Comparison of ENCODE assay signal across 9 mouse cellular contexts in genomic region chr2:5614896-5615295, GRCm38 (mm10).
DNase-seq lines count a peak whose midpoint lies in the region; ATAC-seq and TF ChIP-seq lines count a peak whose summit lies in the region.
"Had no signal": no experiment of that assay in that cellular context is flagged by ENCODE, and none has a peak within 500 bp of the region (broad histone marks: within the 10 kb centered on the region; RNA-seq: fewer than 3 reads in every experiment).

No protein-coding gene starts in this region.

- peaks cover 70% of the 10 kb centered on the region for H3K4me1 ChIP-seq in G1E (ENCODE audit: insufficient read depth, low read depth, low read length)
- peaks cover 26% of the 10 kb centered on the region for H3K4me1 ChIP-seq in heart, embryonic 16.5 days (ENCODE audit: control insufficient read depth, insufficient read depth, low read length)
- peaks cover 45% of the 10 kb centered on the region for H3K4me1 ChIP-seq in liver, embryonic 12.5 days
- H3K4me1 ChIP-seq in stomach, embryonic 16.5 days (ENCODE audit: control insufficient read depth, insufficient read depth, low read length): peaks cover 37% of the 10 kb centered on the region

- no peaks in the 10 kb centered on the region for H3K9me3 ChIP-seq in G1E (replicated peaks)
- H3K9me3 ChIP-seq in heart, embryonic 16.5 days (replicated peaks; ENCODE audit: control insufficient read depth, low read length): no peaks in the 10 kb centered on the region
- no peaks in the 10 kb centered on the region for H3K9me3 ChIP-seq in liver, embryonic 12.5 days (replicated peaks)
- no peaks in the 10 kb centered on the region for H3K9me3 ChIP-seq in stomach, embryonic 16.5 days (replicated peaks; ENCODE audit: control insufficient read depth, low read length)
- H3K9me3 ChIP-seq: midbrain, embryonic 12.5 days had no signal

- peak overlapping the region; percentile 74; the same call in 1 of the 2 replicates for H3K27ac ChIP-seq in layer of hippocampus, adult 2 months
- peak overlapping the region; percentile 79; the same call in 1 of the 2 replicates for H3K27ac ChIP-seq in heart, embryonic 16.5 days (ENCODE audit: low read length)
- peak overlapping the region; percentile 42; the same call in 1 of the 2 replicates for H3K27ac ChIP-seq in liver, embryonic 12.5 days
- peak overlapping the region; percentile 88 for H3K27ac ChIP-seq in stomach, embryonic 16.5 days (ENCODE audit: low read length)

- ATAC-seq in G1E (ENCODE audit: extremely low read depth, insufficient number of reproducible peaks, low FRiP score, poor library complexity, severe bottlenecking): peak; percentile 87
- ATAC-seq in heart, embryonic 16.5 days (replicated peaks; ENCODE audit: extremely low read depth, insufficient read depth, low FRiP score): no peak
- ATAC-seq in liver, embryonic 12.5 days: peak; percentile 85
- ATAC-seq in stomach, embryonic 16.5 days (ENCODE audit: insufficient read depth, low FRiP score): no peak

- no peak overlapping the region for H3K4me2 ChIP-seq in heart, embryonic 16.5 days (ENCODE audit: low read depth, low read length)
- H3K4me2 ChIP-seq in liver, embryonic 12.5 days: peak overlapping the region; percentile 6; the same call in 1 of the 2 replicates
- H3K4me2 ChIP-seq in stomach, embryonic 16.5 days (ENCODE audit: low read depth, low read length): no peak overlapping the region
- H3K4me2 ChIP-seq: midbrain, embryonic 12.5 days had no signal

- WGBS in heart, embryonic 16.5 days: 71% methylated on average over 3 of the region's 3 CpGs
- WGBS in liver, embryonic 12.5 days (ENCODE audit: insufficient replicate concordance): 36% methylated on average over 3 of the region's 3 CpGs
- WGBS in stomach, embryonic 16.5 days: 55% methylated on average over 3 of the region's 3 CpGs

- H3K36me3 ChIP-seq in G1E (replicated peaks): no peaks in the 10 kb centered on the region
- no peaks in the 10 kb centered on the region for H3K36me3 ChIP-seq in heart, embryonic 16.5 days (ENCODE audit: control insufficient read depth, insufficient read depth)
- no peaks in the 10 kb centered on the region for H3K36me3 ChIP-seq in liver, embryonic 12.5 days
- H3K36me3 ChIP-seq in stomach, embryonic 16.5 days (ENCODE audit: control insufficient read depth, insufficient read depth, low read length): no peaks in the 10 kb centered on the region
- H3K36me3 ChIP-seq: midbrain, embryonic 12.5 days had no signal

- no peak for TF ChIP-seq CTCF in layer of hippocampus, adult 2 months (conservative IDR thresholded peaks at IDR 0.05)
- no peak for TF ChIP-seq CTCF in G1E (IDR thresholded peaks at IDR 0.05; ENCODE audit: low read depth, low read length)

- H3K27me3 ChIP-seq in G1E (ENCODE audit: insufficient read depth, low read length): no peaks in the 10 kb centered on the region
- no peaks in the 10 kb centered on the region for H3K27me3 ChIP-seq in heart, embryonic 16.5 days (ENCODE audit: control insufficient read depth, insufficient read depth, low read length)
- H3K27me3 ChIP-seq in liver, embryonic 12.5 days (replicated peaks): no peaks in the 10 kb centered on the region
- no peaks in the 10 kb centered on the region for H3K27me3 ChIP-seq in stomach, embryonic 16.5 days (ENCODE audit: control insufficient read depth, insufficient read depth, low read length)

- no peak overlapping the region for H3K4me3 ChIP-seq in layer of hippocampus, adult 2 months
- H3K4me3 ChIP-seq in G1E (ENCODE audit: low read depth, low read length): peak overlapping the region; percentile 40; the same call in 1 of the 2 replicates
- H3K4me3 ChIP-seq in heart, embryonic 16.5 days (ENCODE audit: low read length): no peak overlapping the region
- H3K4me3 ChIP-seq in liver, embryonic 12.5 days: no peak overlapping the region
- H3K4me3 ChIP-seq in stomach, embryonic 16.5 days (replicated peaks; ENCODE audit: low read length): no peak overlapping the region
- H3K4me3 ChIP-seq: midbrain, embryonic 12.5 days had no signal

- peak; percentile 45 to 68 for DNase-seq in layer of hippocampus, adult 2 months (ENCODE audit: low spot score in 2 of 2)
- no peak for DNase-seq in layer of hippocampus, postnatal 10 days (ENCODE audit: low spot score in 2 of 2)
- peak; percentile 58 for DNase-seq in G1E (ENCODE audit: low spot score)
- DNase-seq in c-Kit-positive CD71-positive TER-119-negative erythroid progenitor cells, embryonic 14.5 days (ENCODE audit: low read depth): peak; percentile 60
- no peak for DNase-seq in testis, postnatal 10 days (ENCODE audit: low spot score)

- H3K9ac ChIP-seq in heart, embryonic 16.5 days (ENCODE audit: low read length): no peak overlapping the region
- H3K9ac ChIP-seq in liver, embryonic 12.5 days: no peak overlapping the region
- H3K9ac ChIP-seq in stomach, embryonic 16.5 days (ENCODE audit: low read length): no peak overlapping the region
- H3K9ac ChIP-seq: midbrain, embryonic 12.5 days had no signal

Comparison
In these comparisons a context has a peak if more than half of its experiments do, and no peak if none do; other contexts are left out.
1. DNase-seq: peak in layer of hippocampus, adult 2 months (2 of 2), G1E (single experiment) and c-Kit-positive CD71-positive TER-119-negative erythroid progenitor cells, embryonic 14.5 days (single experiment); none in layer of hippocampus, postnatal 10 days (0 of 2) and testis, postnatal 10 days (single experiment).
2. ATAC-seq: peak in G1E (single experiment) and liver, embryonic 12.5 days (single experiment); none in heart, embryonic 16.5 days (single experiment) and stomach, embryonic 16.5 days (single experiment).
3. Peak in every context shown above with its lines, with median percentiles within 50 percentile points of each other: H3K27ac ChIP-seq.